Mouse (Mus musculus) Patski (cell line): ENCODE data around the gene Gm20388. TPM values are rescaled to one million over a fixed set of nuclear protein-coding genes. Genes with fewer than 3 reads are reported as not detected.

Source experiments
- ATAC-seq: fragments of 100-300 bp; one replicate; pipeline ENCODE4 v1.8.0; 2021
- CTCF ChIA-PET: fragments of 350-600 bp; sonication (Branson Sonifier 250); formaldehyde crosslinking; loops from one replicate; lab custom pipeline; 2022; ENCODE audit warnings: inconsistent platforms; lab: Charles Lee
- POLR2A ChIA-PET: fragments of 350-600 bp; sonication (Branson Sonifier 250); formaldehyde crosslinking; loops from one replicate; lab custom pipeline; 2022; ENCODE audit warnings: antibody characterized with exemption, inconsistent platforms; lab: Charles Lee
- DNase-seq: peaks from one replicate; pipeline ENCODE4 v3.0.0-alpha.2; 2011; ENCODE audit warnings: low read depth, low spot score
- H3K27me3 ChIP-seq: fragments of 371-371 bp; one replicate; pipeline ENCODE4 v1.5.1; 2021
- CTCF ChIP-seq: fragments of 100-300 bp; IDR thresholded peaks from one replicate; pipeline ENCODE4 v1.5.1; 2021
- in situ Hi-C: fragments of 300-500 bp; cut with MboI; formaldehyde crosslinking; loops from 3 replicates; pipeline ENCODE4 v1.11.1; 2018; ENCODE audit warnings: low pct_unique_long_range_greater_than_20kb, mixed read lengths
- polyA plus RNA-seq: library from polyadenylated mRNA; unstranded; gene quantifications from one replicate; pipeline ENCODE4 v1.2.3, GENCODE M21; 2021

The Gm20388 gene
- polyA plus RNA-seq, 1 experiment from 2014 or later, result 86.7 TPM

- POLR2A ChIA-PET, result no interaction called here
- no peak for DNase-seq
Measured at GRCm38 (mm10) chr8:121195970-121196369, 1285.3 kb downstream of the Gm20388 start.

GRCm38 (mm10) chr8:121196726-121197668, 1286.4 kb downstream of the Gm20388 start:
- ChIA-PET POLR2A (no interaction called here), CTCF (no interaction called here)
- ATAC-seq (no peak), DNase-seq (no peak)
- no peak for TF ChIP-seq CTCF
- H3K27me3 ChIP-seq, result peaks cover 4% of the 10 kb centered on the region
- in situ Hi-C loops, result no loop called here

More at GRCm38 (mm10) chr8:121195970-121196369, 1285.3 kb downstream of the Gm20388 start:
- TF ChIP-seq CTCF, result no peak
- CTCF ChIA-PET, result no interaction called here
- peaks cover 4% of the 10 kb centered on the region for H3K27me3 ChIP-seq
- no peak for ATAC-seq
- in situ Hi-C loops, result no loop called here

GRCm38 (mm10) chr8:121200069-121200468, 1289.4 kb downstream of the Gm20388 start:
- DNase-seq, result no peak
- CTCF ChIA-PET, result no interaction called here
- no peak for TF ChIP-seq CTCF

GRCm38 (mm10) chr8:121200979-121201378, 1290.3 kb downstream of the Gm20388 start:
- in situ Hi-C loops, result no loop called here
- POLR2A ChIA-PET, result no interaction called here
- ATAC-seq, result no peak

More at GRCm38 (mm10) chr8:121200069-121200468, 1289.4 kb downstream of the Gm20388 start:
- no peaks in the 10 kb centered on the region for H3K27me3 ChIP-seq
- POLR2A ChIA-PET, result no interaction called here
- no peak for ATAC-seq
- in situ Hi-C loops, result no loop called here

GRCm38 (mm10) chr8:121201651-121202050, 1291.0 kb downstream of the Gm20388 start:
- H3K27me3 ChIP-seq, result no peaks in the 10 kb centered on the region
- DNase-seq, result no peak
- no peak for ATAC-seq
- no peak for TF ChIP-seq CTCF
- in situ Hi-C loops, result no loop called here
- ChIA-PET POLR2A (no interaction called here), CTCF (no interaction called here)

More at GRCm38 (mm10) chr8:121200979-121201378, 1290.3 kb downstream of the Gm20388 start:
- H3K27me3 ChIP-seq, result no peaks in the 10 kb centered on the region
- DNase-seq, result no peak
- no peak for TF ChIP-seq CTCF
- CTCF ChIA-PET, result no interaction called here

GRCm38 (mm10) chr8:121203612-121204376, 1293.2 kb downstream of the Gm20388 start:
- no peak for DNase-seq
- ChIA-PET CTCF (interaction anchor here (1.1 to 1.5 kb wide), 3 partner anchors 10 to 17 kb away, joined by 3 to 4 read pairs (median 4); no protein-coding TSS in a partner anchor), POLR2A (no interaction called here)
- ATAC-seq, result no peak
- in situ Hi-C loops, result no loop called here
- no peak for TF ChIP-seq CTCF
- H3K27me3 ChIP-seq, result no peaks in the 10 kb centered on the region

- ATAC-seq (no peak), DNase-seq (no peak)
- CTCF ChIA-PET, result no interaction called here
- H3K27me3 ChIP-seq, result peaks cover 3% of the 10 kb centered on the region
- TF ChIP-seq CTCF, result no peak
- in situ Hi-C loops, result no loop called here
- POLR2A ChIA-PET, result no interaction called here
Measured at GRCm38 (mm10) chr8:121207171-121207570, 1296.5 kb downstream of the Gm20388 start.

- no peak for ATAC-seq
- DNase-seq, result no peak
- in situ Hi-C loops, result loop anchor here (5.0 to 10.0 kb wide), 2 partner anchors 93 to 294 kb away; partner anchors contain the start of gene Foxc2
Measured at GRCm38 (mm10) chr8:121210627-121211026, 1300.0 kb downstream of the Gm20388 start.

GRCm38 (mm10) chr8:121213236-121213635, 1302.6 kb downstream of the Gm20388 start:
- POLR2A ChIA-PET, result no interaction called here
- in situ Hi-C loops, result loop anchor here (5.0 to 10.0 kb wide), 2 partner anchors 96 to 292 kb away; partner anchors contain the start of gene Foxc2
- peaks cover 4% of the 10 kb centered on the region for H3K27me3 ChIP-seq
- no peak for TF ChIP-seq CTCF
- ATAC-seq (no peak), DNase-seq (no peak)
- CTCF ChIA-PET, result interaction anchor here (2.0 kb wide), 1 partner anchor 10 kb away, joined by 4 read pairs; no protein-coding TSS in a partner anchor

More at GRCm38 (mm10) chr8:121210627-121211026, 1300.0 kb downstream of the Gm20388 start:
- ChIA-PET CTCF (no interaction called here), POLR2A (no interaction called here)
- TF ChIP-seq CTCF, result no peak
- peaks cover 4% of the 10 kb centered on the region for H3K27me3 ChIP-seq

GRCm38 (mm10) chr8:121213651-121214050, 1303.0 kb downstream of the Gm20388 start:
- no peak for TF ChIP-seq CTCF
- ChIA-PET POLR2A (no interaction called here), CTCF (interaction anchor here (2.0 kb wide), 1 partner anchor 11 kb away, joined by 4 read pairs; no protein-coding TSS in a partner anchor)
- DNase-seq (no peak), ATAC-seq (no peak)
- H3K27me3 ChIP-seq, result peaks cover 4% of the 10 kb centered on the region
- in situ Hi-C loops, result loop anchor here (5.0 to 10.0 kb wide), 2 partner anchors 96 to 291 kb away; partner anchors contain the start of gene Foxc2
